Mouse (Mus musculus): ENCODE results near the gene Upk3bl.

- TF ChIP-seq CTCF (IDR thresholded peaks at IDR 0.05; ENCODE audit: control insufficient read depth, insufficient read depth, insufficient read length): no peak
- no peak for TF ChIP-seq USF1 (IDR thresholded peaks at IDR 0.05; ENCODE audit: low read depth)
- TF ChIP-seq MAX (IDR thresholded peaks at IDR 0.05): no peak
- no peak for TF ChIP-seq CEBPB (IDR thresholded peaks at IDR 0.05; ENCODE audit: low read depth)
Measured at GRCm38 (mm10) chr5:136084144-136084881, 30.0 kb downstream of the Upk3bl start.

Data from C2C12 (cell line).